Mouse (Mus musculus) hindbrain, embryonic 13.5 days (tissue): ENCODE measurements at regions not wholly inside any gene's neighbourhood (a gene's known extent, or its start where the extent isn't known, plus 50 kb on each side); places are given as distances from the start of the nearest gene placed in this dataset.

ENCODE experiments used
- ATAC-seq: fragments of 200-750 bp; cut with Nextera tagmentation; 2 replicates; pipeline ENCODE4 v1.8.0; 2017; ENCODE audit warnings: moderate TSS enrichment; ENCODE audit not compliant: low FRiP score
- H3K27ac ChIP-seq: fragments of 300-500 bp; sonication (generic); 2 replicates; pipeline ENCODE4 v1.5.1; 2015; ENCODE audit warnings: inconsistent platforms, mild to moderate bottlenecking, moderate library complexity
- H3K27me3 ChIP-seq: fragments of 300-500 bp; sonication (generic); 2 replicates; pipeline ENCODE4 v1.6.1; 2015; ENCODE audit warnings: mild to moderate bottlenecking, inconsistent platforms
- H3K36me3 ChIP-seq: fragments of 300-500 bp; sonication (generic); 2 replicates; pipeline ENCODE4 v1.6.1; 2015; ENCODE audit warnings: mild to moderate bottlenecking, inconsistent platforms
- H3K4me1 ChIP-seq: fragments of 300-500 bp; sonication (generic); replicated peaks from 2 replicates; pipeline ENCODE4 v1.6.1; 2015; ENCODE audit warnings: inconsistent platforms
- H3K4me2 ChIP-seq: fragments of 300-500 bp; sonication (generic); 2 replicates; pipeline ENCODE4 v1.6.1; 2015; ENCODE audit warnings: inconsistent platforms, mild to moderate bottlenecking, moderate library complexity
- H3K4me3 ChIP-seq: fragments of 300-500 bp; sonication (generic); 2 replicates; pipeline ENCODE4 v1.5.1; 2015; ENCODE audit warnings: mild to moderate bottlenecking, inconsistent platforms
- H3K9ac ChIP-seq: fragments of 300-500 bp; sonication (generic); 2 replicates; pipeline ENCODE4 v1.6.1; 2015; ENCODE audit warnings: mild to moderate bottlenecking, inconsistent platforms
- H3K9me3 ChIP-seq: fragments of 300-500 bp; sonication (generic); 2 replicates; pipeline ENCODE4 v1.6.1; 2016; ENCODE audit warnings: inconsistent platforms
- WGBS: fragments of 180-500 bp; shearing (Covaris S2); methylation state at CpG from one replicate; pipeline ENCODE4 v1.1.7; 2015; 5-methylcytosine and 5-hydroxymethylcytosine counted together

- Histone ChIP-seq H3K4me3 (no peak overlapping the region), H3K27me3 (no peaks in the 10 kb centered on the region), H3K27ac (no peak overlapping the region), H3K4me2 (no peak overlapping the region), H3K36me3 (no peaks in the 10 kb centered on the region), H3K9me3 (no peaks in the 10 kb centered on the region), H3K4me1 (0 out of 2 replicates have a peak, but pooled peaks cover 2% of the 10 kb centered on the region), H3K9ac (no peak overlapping the region)
- 89% methylated on average over 5 of the region's 5 CpGs for WGBS
- no peak for ATAC-seq
Measured at GRCm38 (mm10) chr17:88190735-88191134, 125.6 kb upstream of the Fbxo11 start.

- Histone ChIP-seq H3K27me3 (no peaks in the 10 kb centered on the region), H3K4me1 (peaks cover 8% of the 10 kb centered on the region), H3K36me3 (no peaks in the 10 kb centered on the region), H3K4me2 (no peak overlapping the region), H3K9ac (no peak overlapping the region), H3K4me3 (no peak overlapping the region), H3K27ac (no peak overlapping the region), H3K9me3 (no peaks in the 10 kb centered on the region)
- ATAC-seq = no peak
- 96% methylated on average over 2 of the region's 2 CpGs for WGBS
Measured at GRCm38 (mm10) chr17:88191444-88191843, 126.4 kb upstream of the Fbxo11 start.

GRCm38 (mm10) chr17:88191930-88192807 lies 127.1 kb upstream of the Fbxo11 start:
- no peak for ATAC-seq
- 94% methylated on average over 16 of the region's 16 CpGs for WGBS

GRCm38 (mm10) chr17:88194693-88195092 lies 129.6 kb upstream of the Fbxo11 start:
- WGBS = 84% methylated on average over 5 of the region's 5 CpGs
- no peak for ATAC-seq

More at GRCm38 (mm10) chr17:88191930-88192807, 127.1 kb upstream of the Fbxo11 start:
- no peaks in the 10 kb centered on the region for H3K27me3 ChIP-seq
- H3K4me3 ChIP-seq = no peak overlapping the region
- peaks cover 10% of the 10 kb centered on the region for H3K4me1 ChIP-seq
- no peak overlapping the region for H3K27ac ChIP-seq
- no peak overlapping the region for H3K9ac ChIP-seq
- no peaks in the 10 kb centered on the region for H3K9me3 ChIP-seq
- H3K36me3 ChIP-seq = no peaks in the 10 kb centered on the region
- H3K4me2 ChIP-seq = no peak overlapping the region

GRCm38 (mm10) chr17:88195303-88195702 lies 130.2 kb upstream of the Fbxo11 start:
- Histone ChIP-seq H3K4me3 (no peak overlapping the region), H3K27me3 (no peaks in the 10 kb centered on the region), H3K4me2 (no peak overlapping the region), H3K36me3 (no peaks in the 10 kb centered on the region), H3K27ac (no peak overlapping the region), H3K9me3 (no peaks in the 10 kb centered on the region), H3K4me1 (peaks cover 10% of the 10 kb centered on the region), H3K9ac (no peak overlapping the region)
- no peak for ATAC-seq
- 88% methylated on average over 2 of the region's 2 CpGs for WGBS

More at GRCm38 (mm10) chr17:88194693-88195092, 129.6 kb upstream of the Fbxo11 start:
- Histone ChIP-seq H3K4me3 (no peak overlapping the region), H3K9ac (no peak overlapping the region), H3K36me3 (no peaks in the 10 kb centered on the region), H3K4me2 (no peak overlapping the region), H3K27ac (no peak overlapping the region), H3K9me3 (no peaks in the 10 kb centered on the region), H3K4me1 (peaks cover 10% of the 10 kb centered on the region), H3K27me3 (no peaks in the 10 kb centered on the region)

- Histone ChIP-seq H3K27ac (0 out of 2 replicates have a peak overlapping the region, but pooled peaks have one; percentile 30), H3K9ac (no peak overlapping the region), H3K36me3 (no peaks in the 10 kb centered on the region), H3K9me3 (no peaks in the 10 kb centered on the region), H3K4me2 (no peak overlapping the region), H3K27me3 (no peaks in the 10 kb centered on the region), H3K4me3 (no peak overlapping the region), H3K4me1 (peaks cover 10% of the 10 kb centered on the region)
- WGBS = 76% methylated on average over 6 of the region's 6 CpGs
- ATAC-seq = no peak
Measured at GRCm38 (mm10) chr17:88195893-88196292, 130.8 kb upstream of the Fbxo11 start.

GRCm38 (mm10) chr17:88196322-88196721 lies 131.2 kb upstream of the Fbxo11 start:
- Histone ChIP-seq H3K4me3 (no peak overlapping the region), H3K36me3 (no peaks in the 10 kb centered on the region), H3K27ac (peak overlapping the region; percentile 35; the same call in 1 of the 2 replicates), H3K4me1 (peaks cover 11% of the 10 kb centered on the region), H3K4me2 (no peak overlapping the region), H3K9ac (no peak overlapping the region), H3K9me3 (no peaks in the 10 kb centered on the region), H3K27me3 (no peaks in the 10 kb centered on the region)
- no peak for ATAC-seq
- WGBS = 62% methylated on average over 1 of the region's 1 CpGs

- Histone ChIP-seq H3K9ac (no peak overlapping the region), H3K4me2 (no peak overlapping the region), H3K9me3 (no peaks in the 10 kb centered on the region), H3K27me3 (no peaks in the 10 kb centered on the region), H3K27ac (no peak overlapping the region), H3K4me1 (peaks cover 12% of the 10 kb centered on the region), H3K4me3 (no peak overlapping the region), H3K36me3 (no peaks in the 10 kb centered on the region)
- WGBS = 62% methylated on average over 3 of the region's 3 CpGs
- ATAC-seq = no peak
Measured at GRCm38 (mm10) chr17:88197381-88197780, 132.3 kb upstream of the Fbxo11 start.

- Histone ChIP-seq H3K4me1 (peaks cover 5% of the 10 kb centered on the region; the same call in 1 of the 2 replicates), H3K27me3 (no peaks in the 10 kb centered on the region), H3K4me2 (no peak overlapping the region), H3K9ac (no peak overlapping the region), H3K36me3 (no peaks in the 10 kb centered on the region), H3K4me3 (no peak overlapping the region), H3K27ac (no peak overlapping the region), H3K9me3 (no peaks in the 10 kb centered on the region)
- no peak for ATAC-seq
- 64% methylated on average over 12 of the region's 12 CpGs for WGBS
Measured at GRCm38 (mm10) chr17:88201249-88201970, 136.3 kb upstream of the Fbxo11 start.

- 89% methylated on average over 4 of the region's 4 CpGs for WGBS
- no peaks in the 10 kb centered on the region for H3K36me3 ChIP-seq
- no peak overlapping the region for H3K4me3 ChIP-seq
- no peak overlapping the region for H3K27ac ChIP-seq
- no peak overlapping the region for H3K9ac ChIP-seq
- no peaks in the 10 kb centered on the region for H3K9me3 ChIP-seq
- no peak for ATAC-seq
- H3K4me2 ChIP-seq = no peak overlapping the region
- 0 out of 2 replicates have a peak, but pooled peaks cover 2% of the 10 kb centered on the region for H3K4me1 ChIP-seq
- no peaks in the 10 kb centered on the region for H3K27me3 ChIP-seq
Measured at GRCm38 (mm10) chr17:88202214-88202613, 137.1 kb upstream of the Fbxo11 start.

GRCm38 (mm10) chr17:88209565-88209964 lies 144.5 kb upstream of the Fbxo11 start:
- no peak for ATAC-seq
- no peaks in the 10 kb centered on the region for H3K4me1 ChIP-seq
- H3K27me3 ChIP-seq = no peaks in the 10 kb centered on the region
- H3K9ac ChIP-seq = no peak overlapping the region
- H3K4me3 ChIP-seq = no peak overlapping the region
- no peaks in the 10 kb centered on the region for H3K36me3 ChIP-seq
- H3K4me2 ChIP-seq = no peak overlapping the region
- 83% methylated on average over 1 of the region's 1 CpGs for WGBS
- no peak overlapping the region for H3K27ac ChIP-seq
- H3K9me3 ChIP-seq = no peaks in the 10 kb centered on the region

- no peaks in the 10 kb centered on the region for H3K4me1 ChIP-seq
- no peaks in the 10 kb centered on the region for H3K9me3 ChIP-seq
- no peaks in the 10 kb centered on the region for H3K27me3 ChIP-seq
- no peak overlapping the region for H3K9ac ChIP-seq
- no peak overlapping the region for H3K4me3 ChIP-seq
- no peaks in the 10 kb centered on the region for H3K36me3 ChIP-seq
- H3K27ac ChIP-seq = no peak overlapping the region
- WGBS = 89% methylated on average over 7 of the region's 7 CpGs
- ATAC-seq = no peak
- no peak overlapping the region for H3K4me2 ChIP-seq
Measured at GRCm38 (mm10) chr17:88212121-88212520, 147.0 kb upstream of the Fbxo11 start.
